Mouse (Mus musculus) midbrain, embryonic 10.5 days (tissue): ENCODE measurements around the gene Baiap2l1. TPM values are rescaled to one million over a fixed set of nuclear protein-coding genes. Genes with fewer than 3 reads are reported as not detected.

Experiments
- DNase-seq: peaks from one replicate; pipeline ENCODE4 v3.0.0-alpha.2; 2017; ENCODE audit warnings: low spot score
- H3K27ac ChIP-seq: fragments of 300-500 bp; sonication (generic); replicated peaks from 2 replicates; pipeline ENCODE4 v1.5.1; 2016; ENCODE audit warnings: mild to moderate bottlenecking
- H3K27me3 ChIP-seq: fragments of 300-500 bp; sonication (generic); 2 replicates; pipeline ENCODE4 v1.6.1; 2016; ENCODE audit warnings: low read depth, mild to moderate bottlenecking; ENCODE audit not compliant: poor library complexity, severe bottlenecking
- H3K36me3 ChIP-seq: fragments of 300-500 bp; sonication (generic); 2 replicates; pipeline ENCODE4 v1.6.1; 2016; ENCODE audit warnings: mild to moderate bottlenecking, moderate library complexity
- H3K4me1 ChIP-seq: fragments of 300-500 bp; sonication (generic); 2 replicates; pipeline ENCODE4 v1.6.1; 2016
- H3K4me3 ChIP-seq: fragments of 300-500 bp; sonication (generic); 2 replicates; pipeline ENCODE4 v1.5.1; 2016; ENCODE audit warnings: mild to moderate bottlenecking, moderate library complexity
- H3K9me3 ChIP-seq: fragments of 300-500 bp; sonication (generic); replicated peaks from 2 replicates; pipeline ENCODE4 v1.6.1; 2016; ENCODE audit warnings: mild to moderate bottlenecking
- WGBS: fragments of 180-500 bp; shearing (Covaris S2); methylation state at CpG from one replicate; pipeline ENCODE4 v1.1.7; 2016; 5-methylcytosine and 5-hydroxymethylcytosine counted together
- polyA plus RNA-seq: library from polyadenylated mRNA; unstranded; fragments of >200 nt; fragmentation: Nextera tagmentation; extraction: Ambion mirVana; gene quantifications from 2 replicates; pipeline ENCODE4 v1.2.1, GENCODE M21; 2016

The Baiap2l1 gene
- 2.8 and 3.9 TPM in 2 replicates for polyA plus RNA-seq

DNA sequence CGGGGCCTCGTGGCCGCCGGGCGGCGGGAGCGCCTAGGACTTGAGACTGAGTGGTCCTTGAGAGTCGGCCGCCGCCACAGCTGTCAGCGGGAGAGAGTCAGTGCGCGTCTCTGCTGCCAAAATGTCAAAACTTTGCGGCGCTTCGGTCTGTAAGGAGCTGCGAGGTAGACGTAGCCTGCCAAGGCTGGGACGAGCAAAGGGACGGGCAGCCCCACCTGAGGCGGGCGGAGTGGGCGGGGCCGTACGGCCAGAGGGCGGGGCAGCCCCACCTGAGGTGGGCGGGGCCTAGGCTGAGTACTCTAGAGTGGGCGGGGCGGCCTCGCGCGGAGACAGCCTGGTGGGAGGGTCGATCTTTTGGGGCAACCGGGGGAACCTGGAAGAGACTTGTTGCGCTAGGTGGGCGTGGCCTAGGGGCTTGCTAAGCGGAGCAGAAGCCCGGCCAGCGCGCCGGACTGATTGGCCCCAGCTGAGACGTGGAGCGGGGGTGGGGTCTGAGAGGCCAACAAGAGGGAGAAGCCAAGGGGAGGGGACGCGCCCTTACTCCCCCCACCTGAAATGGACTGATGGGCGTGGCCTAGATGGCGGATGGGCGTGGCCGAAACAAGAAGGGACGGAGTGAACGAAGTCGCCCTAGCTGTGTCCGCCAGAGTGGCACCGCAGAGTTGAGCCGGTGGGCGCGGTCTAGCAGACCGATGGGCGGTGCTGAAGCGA lies at the start of gene Baiap2l1:
Gene Baiap2l1 (minus strand): TSS at position 232 of the 711 bp plus-strand sequence.
- no peaks in the 10 kb centered on the region for H3K9me3 ChIP-seq
- peak within 1 kb of the TSS; percentile 79 for H3K27ac ChIP-seq
- peaks cover 42% of the 10 kb centered on the region for H3K27me3 ChIP-seq
- peak within 1 kb of the TSS; percentile 72 for H3K4me3 ChIP-seq
- no peaks in the 10 kb centered on the region for H3K36me3 ChIP-seq
- H3K4me1 ChIP-seq, result peaks cover 19% of the 10 kb centered on the region
- under 1% methylated on average over 60 of the region's 60 CpGs for WGBS
- peak; percentile 91 for DNase-seq

DNA sequence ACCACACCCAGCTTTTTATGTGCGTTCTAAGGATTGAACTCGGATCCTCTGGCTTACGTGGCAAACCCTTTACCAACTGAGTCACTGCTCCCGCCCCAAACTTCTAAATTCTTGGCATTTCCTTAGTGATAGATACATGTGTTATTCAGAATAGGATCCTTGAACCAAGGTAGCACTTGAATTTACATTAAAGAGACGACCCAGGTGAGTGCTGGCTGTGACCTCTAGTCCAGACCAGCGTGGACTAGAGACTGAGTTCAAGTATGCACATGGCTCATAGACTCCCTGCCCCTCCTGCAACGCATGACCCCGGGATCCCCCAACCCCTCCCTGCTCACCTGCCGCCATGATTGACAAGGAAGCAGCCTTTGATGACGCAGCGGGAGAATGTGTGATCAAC lies 48.3 kb upstream of the Baiap2l1 start:
- 88% methylated on average over 11 of the region's 11 CpGs for WGBS
- no peaks in the 10 kb centered on the region for H3K36me3 ChIP-seq

DNA sequence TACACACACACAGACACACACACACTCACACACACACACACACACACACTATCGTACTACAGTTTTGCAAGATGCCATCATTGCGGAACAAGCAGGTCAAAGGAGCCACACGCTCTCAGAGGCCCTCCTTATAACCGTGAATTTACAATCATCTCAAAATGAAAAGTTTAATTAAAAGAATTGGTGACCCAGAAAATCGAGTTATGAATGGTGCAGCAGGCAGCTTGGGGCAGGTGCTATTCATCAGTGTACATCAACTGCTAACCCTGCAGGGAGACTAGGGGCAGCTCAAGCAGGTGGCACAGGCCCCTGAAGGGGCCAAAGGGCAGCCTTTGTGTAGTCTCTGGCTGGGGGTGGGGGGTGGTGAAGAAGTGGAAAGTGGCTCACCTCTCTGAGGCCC lies 42.9 kb upstream of the Baiap2l1 start:
- no peak overlapping the region for H3K27ac ChIP-seq
- no peaks in the 10 kb centered on the region for H3K27me3 ChIP-seq
- DNase-seq, result peak; percentile 15
- H3K36me3 ChIP-seq, result no peaks in the 10 kb centered on the region
- 61% methylated on average over 5 of the region's 5 CpGs for WGBS
- peaks cover 7% of the 10 kb centered on the region for H3K4me1 ChIP-seq
- H3K4me3 ChIP-seq, result no peak overlapping the region
- H3K9me3 ChIP-seq, result 0 out of 2 replicates have a peak, but pooled peaks cover 3% of the 10 kb centered on the region

More for the DNA sequence above, 48.3 kb upstream of the Baiap2l1 start:
- no peak overlapping the region for H3K27ac ChIP-seq
- H3K27me3 ChIP-seq, result no peaks in the 10 kb centered on the region
- H3K9me3 ChIP-seq, result no peaks in the 10 kb centered on the region
- no peak overlapping the region for H3K4me3 ChIP-seq
- no peak for DNase-seq
- no peaks in the 10 kb centered on the region; the same call in 1 of the 2 replicates for H3K4me1 ChIP-seq

DNA sequence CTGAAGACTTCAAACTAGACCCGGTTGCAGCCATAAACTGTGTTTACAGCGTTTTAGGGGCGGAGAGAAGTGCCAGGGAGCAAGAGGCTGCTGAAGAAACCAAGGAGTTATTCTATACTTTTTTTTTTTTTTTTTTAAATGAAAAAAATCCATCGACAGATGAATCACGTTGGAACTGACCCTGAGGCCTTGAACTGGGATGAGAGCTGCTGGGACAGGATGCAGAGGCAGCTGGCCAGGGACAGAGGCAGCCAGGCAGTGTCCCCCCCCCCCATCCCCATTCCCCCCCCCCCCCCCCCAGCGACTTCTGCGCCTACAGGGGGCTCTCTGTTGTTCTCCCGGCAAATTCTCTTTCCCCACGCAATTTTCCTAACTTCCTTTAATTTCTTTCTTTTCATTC lies 39.7 kb upstream of the Baiap2l1 start:
- Histone ChIP-seq H3K27ac (no peak overlapping the region), H3K9me3 (0 out of 2 replicates have a peak, but pooled peaks cover 3% of the 10 kb centered on the region), H3K4me3 (no peak overlapping the region), H3K36me3 (no peaks in the 10 kb centered on the region), H3K4me1 (peaks cover 7% of the 10 kb centered on the region), H3K27me3 (no peaks in the 10 kb centered on the region)
- 58% methylated on average over 7 of the region's 9 CpGs for WGBS
- DNase-seq, result no peak

DNA sequence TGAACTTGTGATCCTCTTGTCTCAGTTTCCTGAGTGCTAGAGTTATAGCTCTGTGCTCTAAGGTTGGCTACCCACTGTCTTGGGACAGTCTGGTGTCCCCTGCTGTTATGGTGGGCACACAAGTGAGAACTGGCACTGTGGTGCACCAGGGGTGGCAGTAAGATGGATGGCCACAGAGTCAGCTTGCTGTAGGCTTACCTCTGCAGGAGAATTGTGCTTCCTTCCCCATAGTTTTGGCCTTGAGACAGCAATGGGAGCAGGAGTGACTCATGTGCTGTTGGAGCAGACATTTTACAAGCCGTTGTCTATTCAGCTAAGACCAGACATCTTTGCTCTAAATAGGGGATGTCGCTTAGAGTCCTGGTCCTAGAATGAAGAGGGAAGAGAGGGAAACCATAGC lies 36.2 kb upstream of the Baiap2l1 start:
- H3K27me3 ChIP-seq, result no peaks in the 10 kb centered on the region
- DNase-seq, result no peak
- 88% methylated on average over 2 of the region's 2 CpGs for WGBS

DNA sequence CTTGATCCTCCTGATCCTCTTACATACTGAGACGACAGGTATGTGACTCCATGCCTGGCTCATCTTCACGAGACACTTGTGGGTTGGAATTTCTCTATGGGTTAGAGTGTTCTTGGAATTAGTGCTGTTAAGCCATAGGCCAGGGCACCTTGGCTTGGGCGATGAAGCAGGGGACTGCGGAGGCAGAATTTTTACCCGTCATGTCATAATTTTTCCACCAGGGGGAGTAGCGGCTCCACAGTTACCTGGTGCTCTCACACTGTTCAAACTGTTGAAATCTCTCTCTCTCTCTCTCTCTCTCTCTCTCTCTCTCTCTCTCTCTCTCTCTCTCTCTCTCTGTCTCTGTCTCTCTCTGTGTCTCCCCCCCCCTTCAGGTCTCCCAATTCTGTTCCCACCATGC lies 29.9 kb upstream of the Baiap2l1 start:
- peak; percentile 56 for DNase-seq
- H3K4me3 ChIP-seq, result no peak overlapping the region
- H3K4me1 ChIP-seq, result no peaks in the 10 kb centered on the region
- no peaks in the 10 kb centered on the region for H3K27me3 ChIP-seq
- H3K9me3 ChIP-seq, result peaks cover 14% of the 10 kb centered on the region
- no peak overlapping the region for H3K27ac ChIP-seq
- no peaks in the 10 kb centered on the region for H3K36me3 ChIP-seq
- 13% methylated on average over 6 of the region's 6 CpGs for WGBS

More for the DNA sequence above, 36.2 kb upstream of the Baiap2l1 start:
- H3K4me3 ChIP-seq, result no peak overlapping the region
- no peaks in the 10 kb centered on the region for H3K4me1 ChIP-seq
- H3K36me3 ChIP-seq, result no peaks in the 10 kb centered on the region
- no peak overlapping the region for H3K27ac ChIP-seq
- 0 out of 2 replicates have a peak, but pooled peaks cover 3% of the 10 kb centered on the region for H3K9me3 ChIP-seq

DNA sequence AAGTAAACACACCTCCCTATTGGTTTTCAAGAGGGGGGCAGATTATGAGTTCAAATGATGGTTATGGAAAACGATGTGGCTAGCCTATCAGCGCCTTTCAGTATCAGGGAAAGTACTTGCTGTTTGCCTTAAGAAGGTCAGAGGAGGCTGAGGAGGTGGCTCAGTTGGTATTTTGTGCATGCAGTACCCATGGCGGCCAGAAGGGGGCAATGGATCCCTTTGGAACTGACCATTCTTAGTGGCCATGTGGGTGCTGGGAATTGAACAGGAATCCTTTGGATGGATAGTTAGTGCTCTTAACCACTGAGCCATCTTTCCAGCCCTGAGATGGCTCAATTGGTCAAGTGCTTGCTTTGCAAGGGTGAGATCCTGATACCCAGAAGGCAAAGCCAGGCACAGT lies 26.0 kb upstream of the Baiap2l1 start:
- H3K4me1 ChIP-seq, result no peaks in the 10 kb centered on the region
- H3K9me3 ChIP-seq, result peaks cover 14% of the 10 kb centered on the region
- no peak overlapping the region for H3K4me3 ChIP-seq
- 73% methylated on average over 3 of the region's 3 CpGs for WGBS
- no peaks in the 10 kb centered on the region for H3K36me3 ChIP-seq
- no peaks in the 10 kb centered on the region for H3K27me3 ChIP-seq
- no peak for DNase-seq
- no peak overlapping the region for H3K27ac ChIP-seq

DNA sequence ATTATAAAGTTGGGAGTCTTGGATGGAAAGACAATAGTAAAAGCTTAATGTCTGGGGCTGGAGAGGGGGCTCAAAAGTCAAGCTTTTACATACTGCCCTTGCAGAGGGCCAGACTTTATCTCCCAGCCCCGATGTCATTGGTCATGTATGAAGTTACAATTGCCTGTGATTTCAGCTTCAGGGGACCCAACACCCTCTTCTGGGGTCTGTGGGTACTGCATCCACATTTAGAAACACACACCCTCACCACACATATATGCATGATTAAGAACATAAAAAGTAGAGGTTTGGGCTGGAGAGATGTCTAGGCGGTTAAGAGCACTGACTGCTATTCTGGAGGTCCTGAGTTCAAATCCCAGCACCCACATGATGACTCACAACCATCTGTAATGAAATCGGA lies 23.9 kb upstream of the Baiap2l1 start:
- WGBS, result 73% methylated on average over 3 of the region's 3 CpGs
- Histone ChIP-seq H3K4me3 (no peak overlapping the region), H3K36me3 (no peaks in the 10 kb centered on the region), H3K4me1 (no peaks in the 10 kb centered on the region), H3K9me3 (peaks cover 14% of the 10 kb centered on the region), H3K27ac (no peak overlapping the region), H3K27me3 (no peaks in the 10 kb centered on the region)
- no peak for DNase-seq

DNA sequence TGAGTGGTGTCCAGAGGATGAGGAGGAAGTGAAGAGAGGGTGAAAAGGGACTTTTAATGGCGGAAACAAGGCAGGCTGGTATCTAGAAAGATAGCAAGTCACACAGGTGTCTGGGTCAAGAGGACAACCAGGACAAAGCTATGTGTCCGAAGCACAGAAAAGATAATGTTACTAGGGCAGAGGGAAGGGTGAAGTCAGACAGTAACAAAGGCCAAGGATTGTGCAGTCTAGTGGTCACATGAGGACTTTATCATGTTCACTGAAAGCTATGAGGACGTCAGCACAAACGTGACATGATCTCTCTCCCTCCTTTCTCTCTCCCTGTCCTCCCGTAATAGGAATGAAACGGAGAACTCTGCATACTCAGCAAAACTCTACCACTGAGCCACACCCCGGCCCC lies 22.8 kb upstream of the Baiap2l1 start:
- 91% methylated on average over 7 of the region's 7 CpGs for WGBS
- H3K27ac ChIP-seq, result no peak overlapping the region
- no peaks in the 10 kb centered on the region for H3K36me3 ChIP-seq
- H3K9me3 ChIP-seq, result peaks cover 14% of the 10 kb centered on the region
- no peak overlapping the region for H3K4me3 ChIP-seq
- no peaks in the 10 kb centered on the region for H3K4me1 ChIP-seq
- no peak for DNase-seq
- H3K27me3 ChIP-seq, result no peaks in the 10 kb centered on the region

DNA sequence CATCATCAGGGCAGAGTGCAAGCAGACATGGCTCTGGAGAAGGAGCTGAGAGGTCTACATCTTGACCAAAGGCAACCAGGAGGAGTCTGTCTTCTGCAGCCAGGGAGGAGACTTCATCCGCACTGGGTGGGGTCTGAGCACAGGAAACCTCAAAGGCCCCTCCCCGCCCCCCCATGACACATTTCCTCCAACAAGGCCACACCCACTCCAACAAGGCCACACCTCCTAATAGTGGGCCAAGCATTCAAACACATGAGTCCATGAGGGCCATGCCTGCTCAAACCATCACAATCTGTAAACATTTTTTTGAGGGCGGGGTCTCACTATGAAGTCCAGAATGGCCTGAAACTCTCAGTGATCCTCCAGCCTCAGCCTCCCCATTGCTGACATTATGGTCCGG lies 21.5 kb upstream of the Baiap2l1 start:
- no peaks in the 10 kb centered on the region for H3K36me3 ChIP-seq
- no peak overlapping the region for H3K4me3 ChIP-seq
- DNase-seq, result no peak
- H3K9me3 ChIP-seq, result peaks cover 5% of the 10 kb centered on the region; the same call in 1 of the 2 replicates
- 91% methylated on average over 4 of the region's 4 CpGs for WGBS
- no peak overlapping the region for H3K27ac ChIP-seq
- H3K27me3 ChIP-seq, result no peaks in the 10 kb centered on the region
- H3K4me1 ChIP-seq, result no peaks in the 10 kb centered on the region

DNA sequence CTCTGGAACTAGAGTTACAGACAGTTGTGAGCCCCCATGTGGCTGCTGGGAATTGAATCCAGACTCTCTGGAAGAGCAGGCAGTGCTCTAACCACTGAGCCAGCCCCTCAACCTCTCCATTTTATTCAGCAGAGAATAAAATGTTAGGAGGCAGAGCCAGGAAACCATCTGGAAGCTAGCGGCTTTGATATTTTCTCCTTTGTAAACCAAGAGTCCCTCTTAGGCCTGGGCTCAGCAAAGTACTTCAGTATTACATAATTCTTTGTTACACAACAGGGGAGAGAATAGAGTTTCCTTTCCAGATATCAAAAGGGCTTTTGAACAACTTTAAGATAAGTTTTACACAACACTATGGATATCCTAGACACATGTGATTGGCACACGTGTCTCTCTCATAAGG lies 15.0 kb upstream of the Baiap2l1 start:
- Histone ChIP-seq H3K36me3 (no peaks in the 10 kb centered on the region), H3K4me3 (no peak overlapping the region), H3K9me3 (no peaks in the 10 kb centered on the region), H3K27me3 (no peaks in the 10 kb centered on the region), H3K27ac (no peak overlapping the region), H3K4me1 (peaks cover 13% of the 10 kb centered on the region)
- WGBS, result 83% methylated on average over 2 of the region's 2 CpGs
- no peak for DNase-seq

DNA sequence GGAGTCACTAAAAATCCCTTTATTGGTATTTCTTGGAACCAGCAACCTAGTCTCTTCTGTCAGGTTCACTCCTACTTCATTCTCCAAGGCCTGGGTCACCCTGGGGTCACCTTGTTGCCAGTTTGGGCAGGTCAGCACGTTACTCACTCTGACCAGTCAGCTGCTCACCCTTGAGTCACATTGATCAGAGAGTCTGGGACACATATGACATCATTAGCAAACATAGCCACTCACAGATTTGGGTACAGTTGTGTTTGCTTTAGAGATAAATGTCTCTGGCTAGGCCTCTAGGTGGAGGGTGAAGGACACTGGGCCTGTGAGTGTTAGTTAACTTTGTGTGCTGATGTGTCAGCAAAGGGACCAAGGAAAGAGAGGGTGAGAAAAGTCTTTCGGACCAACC lies 14.3 kb upstream of the Baiap2l1 start:
- Histone ChIP-seq H3K27me3 (no peaks in the 10 kb centered on the region), H3K4me3 (no peak overlapping the region), H3K36me3 (no peaks in the 10 kb centered on the region), H3K9me3 (no peaks in the 10 kb centered on the region), H3K4me1 (peaks cover 13% of the 10 kb centered on the region), H3K27ac (no peak overlapping the region)
- DNase-seq, result no peak
- 74% methylated on average over 2 of the region's 2 CpGs for WGBS

DNA sequence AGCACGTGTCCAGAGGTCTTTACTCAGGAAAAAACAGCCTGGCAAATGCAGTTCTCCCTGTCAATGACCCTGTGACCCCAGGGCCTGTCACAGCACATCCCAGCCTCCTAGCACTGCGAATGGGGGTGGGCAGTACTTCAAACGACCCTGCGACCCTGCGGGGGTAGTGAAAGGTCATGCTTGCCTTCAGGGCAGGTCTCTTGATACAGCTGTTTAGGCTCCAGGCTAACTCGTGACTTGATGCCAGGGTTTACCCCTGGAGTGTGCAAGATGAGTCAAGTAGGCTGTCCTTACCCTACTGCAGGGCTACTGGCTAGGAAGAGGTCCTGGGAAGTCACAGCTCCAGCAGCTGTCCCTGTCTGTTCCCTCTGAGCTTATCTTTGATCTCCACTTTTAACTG lies 13.1 kb upstream of the Baiap2l1 start:
- DNase-seq, result peak; percentile 46

More for the DNA sequence above, 13.1 kb upstream of the Baiap2l1 start:
- H3K27me3 ChIP-seq, result no peaks in the 10 kb centered on the region
- no peak overlapping the region for H3K4me3 ChIP-seq
- H3K27ac ChIP-seq, result peak overlapping the region; percentile 43
- H3K9me3 ChIP-seq, result no peaks in the 10 kb centered on the region
- 5% methylated on average over 6 of the region's 6 CpGs for WGBS
- no peaks in the 10 kb centered on the region for H3K36me3 ChIP-seq
- H3K4me1 ChIP-seq, result peaks cover 13% of the 10 kb centered on the region
